Mouse (Mus musculus): Measurements from ENCODE around the gene Gnpda2. TPM values are rescaled to one million over a fixed set of nuclear protein-coding genes. Genes with fewer than 3 reads are reported as not detected.

The Gnpda2 gene
- polyA plus RNA-seq (2012; rRNA removed), result 25.0 and 26.5 TPM in 2 replicates

GRCm38 (mm10) chr5:69591640-69592461 lies at the start of gene Gnpda2:
Gene Gnpda2 (minus strand): TSS chr5:69592340.
- no peak within 1 kb of the TSS for H3K27ac ChIP-seq (ENCODE audit: insufficient read depth, low read length)
- no peaks in the 10 kb centered on the region; the same call in 1 of the 2 replicates for H3K4me1 ChIP-seq (ENCODE audit: control insufficient read depth, insufficient read depth, low read length)
- TF ChIP-seq POLR2A (IDR thresholded peaks at IDR 0.05; ENCODE audit: extremely low read depth, insufficient read depth, low read length), result peak; percentile 94
- TF ChIP-seq CTCF (IDR thresholded peaks at IDR 0.05; ENCODE audit: extremely low read depth, insufficient read depth, low read length), result 0 out of 2 replicates have a peak, but pooled peaks have one; percentile 10
- peak within 1 kb of the TSS; percentile 67 for H3K4me3 ChIP-seq (ENCODE audit: insufficient read depth, low read length)

DNA sequence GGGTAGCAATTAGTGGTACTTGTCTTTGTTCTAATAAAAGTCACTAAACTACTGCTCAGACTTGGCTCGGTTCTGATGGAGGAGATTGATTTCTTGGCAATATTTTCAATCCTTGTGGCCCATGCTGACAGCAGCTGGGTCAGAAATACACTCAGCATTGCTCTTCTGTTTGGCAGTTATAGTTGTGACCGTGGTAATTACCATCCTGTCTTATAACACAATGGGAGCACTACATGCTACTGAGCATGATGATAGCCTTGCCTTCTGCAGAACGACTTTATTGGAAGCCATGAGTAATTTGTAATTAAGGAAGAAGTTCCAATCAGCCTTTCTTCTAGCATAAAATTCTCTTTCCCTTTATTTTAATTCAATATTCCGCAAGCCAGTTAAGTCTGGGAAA lies 42.6 kb upstream of the Gnpda2 start:
- no peaks in the 10 kb centered on the region for H3K4me1 ChIP-seq (ENCODE audit: control insufficient read depth, insufficient read depth, low read length)
- H3K27ac ChIP-seq (ENCODE audit: insufficient read depth, low read length), result no peak overlapping the region
- no peak overlapping the region for H3K4me3 ChIP-seq (ENCODE audit: insufficient read depth, low read length)
- no peak for TF ChIP-seq CTCF (IDR thresholded peaks at IDR 0.05; ENCODE audit: extremely low read depth, insufficient read depth, low read length)

- TF ChIP-seq POLR2A (IDR thresholded peaks at IDR 0.05; ENCODE audit: extremely low read depth, insufficient read depth, low read length) (no peak), CTCF (IDR thresholded peaks at IDR 0.05; ENCODE audit: extremely low read depth, insufficient read depth, low read length) (no peak)
- Histone ChIP-seq H3K4me3 (ENCODE audit: insufficient read depth, low read length) (no peak overlapping the region), H3K4me1 (ENCODE audit: control insufficient read depth, insufficient read depth, low read length) (no peaks in the 10 kb centered on the region), H3K27ac (ENCODE audit: insufficient read depth, low read length) (no peak overlapping the region)
These were observed 28.8 kb upstream of the Gnpda2 start for GRCm38 (mm10) chr5:69620899-69621298.

GRCm38 (mm10) chr5:69613209-69613796 lies 21.2 kb upstream of the Gnpda2 start:
- Histone ChIP-seq H3K4me3 (ENCODE audit: insufficient read depth, low read length) (no peak overlapping the region), H3K4me1 (ENCODE audit: control insufficient read depth, insufficient read depth, low read length) (no peaks in the 10 kb centered on the region), H3K27ac (ENCODE audit: insufficient read depth, low read length) (no peak overlapping the region)
- TF ChIP-seq CTCF (IDR thresholded peaks at IDR 0.05; ENCODE audit: extremely low read depth, insufficient read depth, low read length) (no peak), POLR2A (IDR thresholded peaks at IDR 0.05; ENCODE audit: extremely low read depth, insufficient read depth, low read length) (no peak)

DNA sequence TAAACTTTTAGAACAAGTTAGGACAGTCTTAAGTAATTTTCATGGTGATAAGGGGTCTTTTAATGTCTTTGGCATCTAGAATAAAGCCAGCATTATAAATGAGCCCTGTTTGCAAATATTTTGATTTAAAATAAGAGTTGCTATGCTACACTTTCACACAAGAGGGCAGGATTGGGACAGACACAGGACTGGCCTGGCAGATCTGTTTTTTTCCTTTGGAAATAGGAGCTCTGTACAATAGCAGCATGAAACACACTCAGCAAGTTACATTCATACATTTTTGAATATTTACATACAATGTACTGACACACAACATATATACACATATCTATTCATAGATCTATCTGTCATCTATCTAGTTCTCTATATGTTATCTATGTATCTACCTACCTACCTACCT lies 8.9 kb upstream of the Gnpda2 start:
- TF ChIP-seq CTCF (IDR thresholded peaks at IDR 0.05; ENCODE audit: extremely low read depth, insufficient read depth, low read length), result peak; percentile 53
- no peak for TF ChIP-seq POLR2A (IDR thresholded peaks at IDR 0.05; ENCODE audit: extremely low read depth, insufficient read depth, low read length)
- Histone ChIP-seq H3K4me3 (ENCODE audit: insufficient read depth, low read length) (no peak overlapping the region), H3K4me1 (ENCODE audit: control insufficient read depth, insufficient read depth, low read length) (no peaks in the 10 kb centered on the region), H3K27ac (ENCODE audit: insufficient read depth, low read length) (no peak overlapping the region)

DNA sequence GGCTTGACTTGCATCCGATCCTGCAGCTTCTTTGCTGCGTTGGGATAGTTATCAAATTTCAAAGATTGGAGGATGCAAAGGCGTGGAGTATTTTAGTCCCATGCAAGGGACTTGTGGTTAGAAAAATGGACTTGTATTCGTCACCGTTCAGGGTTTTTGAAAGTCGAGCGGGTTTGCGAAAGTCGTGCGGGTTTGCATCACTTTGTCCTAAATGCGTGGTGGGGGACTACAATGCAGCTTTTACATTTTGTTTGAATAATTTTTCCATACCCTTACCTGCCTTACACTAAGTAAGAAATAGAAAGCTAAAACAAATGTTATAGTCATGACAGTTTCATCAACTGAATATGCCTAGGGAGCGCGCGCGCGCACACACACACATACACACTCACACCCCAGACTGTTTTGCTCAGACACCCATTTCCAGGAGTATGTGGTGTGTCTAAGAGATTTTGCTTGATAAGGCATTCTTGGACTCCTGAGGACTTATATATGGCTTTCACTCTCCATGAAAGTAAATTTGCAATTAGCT lies 34.7 kb downstream of the Gnpda2 start:
- TF ChIP-seq CTCF (IDR thresholded peaks at IDR 0.05; ENCODE audit: extremely low read depth, insufficient read depth, low read length) (no peak), POLR2A (IDR thresholded peaks at IDR 0.05; ENCODE audit: extremely low read depth, insufficient read depth, low read length) (no peak)

GRCm38 (mm10) chr5:69556628-69557403 lies 35.3 kb downstream of the Gnpda2 start, which contains the start of gene Guf1:
Gene Guf1 (plus strand): TSS chr5:69556923.
- Histone ChIP-seq H3K4me3 (ENCODE audit: insufficient read depth, low read length) (peak within 1 kb of the TSS; percentile 59), H3K4me1 (ENCODE audit: control insufficient read depth, insufficient read depth, low read length) (peaks cover 2% of the 10 kb centered on the region; the same call in 1 of the 2 replicates), H3K27ac (ENCODE audit: insufficient read depth, low read length) (peak within 1 kb of the TSS; percentile 80)
- TF ChIP-seq POLR2A (IDR thresholded peaks at IDR 0.05; ENCODE audit: extremely low read depth, insufficient read depth, low read length) (peak; percentile 82), CTCF (IDR thresholded peaks at IDR 0.05; ENCODE audit: extremely low read depth, insufficient read depth, low read length) (no peak)

More for the DNA sequence above, 34.7 kb downstream of the Gnpda2 start:
- Histone ChIP-seq H3K4me3 (ENCODE audit: insufficient read depth, low read length) (peak overlapping the region; percentile 59), H3K27ac (ENCODE audit: insufficient read depth, low read length) (peak overlapping the region; percentile 80), H3K4me1 (ENCODE audit: control insufficient read depth, insufficient read depth, low read length) (peaks cover 2% of the 10 kb centered on the region; the same call in 1 of the 2 replicates)

DNA sequence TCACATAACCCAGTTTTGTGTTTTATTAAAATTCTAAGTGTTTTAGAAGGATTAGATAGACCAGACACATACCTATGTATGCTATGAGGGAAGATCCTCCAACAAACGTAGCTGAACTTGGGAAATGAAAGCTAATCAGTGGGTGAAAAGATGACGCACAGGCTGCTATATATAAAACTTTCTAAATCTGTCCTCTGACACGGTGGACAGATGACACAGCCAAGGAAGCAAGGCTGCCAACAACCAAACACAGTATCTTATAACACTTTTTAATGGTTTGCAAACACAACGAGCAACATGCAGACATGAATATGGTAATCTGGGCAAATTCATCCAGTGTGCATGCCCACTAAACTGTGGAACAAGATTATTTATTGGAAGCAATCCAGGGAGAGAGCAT lies 49.7 kb downstream of the Gnpda2 start, which contains the start of gene Yipf7:
Gene Yipf7, minus strand, starts transcription at position 160 of the 400 bp plus-strand sequence.
- TF ChIP-seq CTCF (IDR thresholded peaks at IDR 0.05; ENCODE audit: extremely low read depth, insufficient read depth, low read length) (no peak), POLR2A (IDR thresholded peaks at IDR 0.05; ENCODE audit: extremely low read depth, insufficient read depth, low read length) (no peak)
- H3K4me3 ChIP-seq (ENCODE audit: insufficient read depth, low read length), result no peak within 1 kb of the TSS
- H3K27ac ChIP-seq (ENCODE audit: insufficient read depth, low read length), result no peak within 1 kb of the TSS
- H3K4me1 ChIP-seq (ENCODE audit: control insufficient read depth, insufficient read depth, low read length), result no peaks in the 10 kb centered on the region

DNA sequence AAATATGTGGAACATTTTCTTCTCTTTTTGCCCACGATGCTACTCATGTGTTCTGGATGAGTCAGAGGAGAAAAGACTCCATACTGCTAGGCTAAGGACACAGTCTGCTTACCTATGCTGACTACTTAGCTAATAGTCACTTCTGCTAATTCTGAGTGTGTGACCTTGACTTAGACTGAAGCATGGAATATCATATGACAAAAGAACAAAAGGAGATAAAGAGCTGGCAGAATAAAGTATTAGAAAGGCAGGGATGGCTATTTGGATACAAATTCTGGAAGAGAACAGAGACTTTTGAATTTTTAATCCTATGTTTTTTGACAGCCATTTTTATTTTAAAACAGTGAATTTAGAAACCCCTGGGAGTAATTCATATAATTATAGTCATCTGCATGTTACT lies 50.5 kb downstream of the Gnpda2 start:
- TF ChIP-seq CTCF (IDR thresholded peaks at IDR 0.05; ENCODE audit: extremely low read depth, insufficient read depth, low read length), result no peak
- no peak for TF ChIP-seq POLR2A (IDR thresholded peaks at IDR 0.05; ENCODE audit: extremely low read depth, insufficient read depth, low read length)
- Histone ChIP-seq H3K4me1 (ENCODE audit: control insufficient read depth, insufficient read depth, low read length) (no peaks in the 10 kb centered on the region), H3K4me3 (ENCODE audit: insufficient read depth, low read length) (no peak overlapping the region), H3K27ac (ENCODE audit: insufficient read depth, low read length) (no peak overlapping the region)

Measured in cortical plate, adult 2 months (tissue).